Mouse (Mus musculus): Measurements from ENCODE around the gene Fgfrl1. TPM values are rescaled to one million over a fixed set of nuclear protein-coding genes. Genes with fewer than 3 reads are reported as not detected.
"Not testable (repeated sequence)": the region's sequence is repeated elsewhere in the genome, so short reads cannot be mapped to it uniquely, and the experiment has no call there.

The Fgfrl1 gene
- total RNA-seq, 2 experiments from 2014 or later = 21.9 to 23.3 TPM

DNA sequence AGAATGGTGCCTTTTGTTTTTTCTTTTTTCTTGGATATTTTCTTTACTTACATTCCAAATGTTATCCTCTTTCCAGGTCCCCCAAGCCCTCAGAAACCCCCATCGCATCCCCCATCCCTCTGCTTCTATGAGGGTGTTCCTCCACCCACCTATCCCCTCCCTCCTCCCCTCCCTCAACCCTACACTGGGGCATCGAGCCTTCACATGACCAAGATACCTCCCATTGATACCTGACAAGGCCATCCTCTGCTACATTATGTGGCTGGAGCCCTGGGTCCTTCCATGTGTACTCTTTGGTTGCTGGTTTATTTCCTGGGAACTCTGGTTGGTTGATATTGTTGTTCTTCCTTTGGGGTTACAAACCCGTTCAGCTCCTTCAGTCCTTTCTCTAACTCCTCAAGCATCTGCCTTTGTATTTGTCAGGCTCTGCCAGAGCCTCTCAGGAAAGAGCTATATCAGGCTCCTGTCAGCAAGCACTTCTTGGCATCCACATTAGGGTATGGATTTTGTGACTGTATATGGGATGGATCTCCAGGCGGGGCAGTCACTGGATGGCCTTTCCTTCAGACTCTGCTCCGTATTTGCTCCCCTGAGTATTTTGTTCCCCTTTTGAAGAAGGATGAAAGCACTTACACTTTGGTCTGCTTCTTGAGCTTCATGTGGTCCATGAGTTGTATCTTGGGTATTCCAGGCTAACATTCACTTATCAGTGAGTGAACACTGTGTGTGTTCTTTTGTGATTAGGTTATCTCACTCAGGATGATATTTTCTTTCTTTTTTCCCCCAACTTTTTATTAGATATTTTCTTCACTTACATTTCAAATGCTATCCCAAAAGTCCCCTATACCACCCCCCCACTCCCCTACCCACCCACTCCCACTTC, 58.4 kb downstream of the Fgfrl1 start:
- no peak for DNase-seq (ENCODE audit: low spot score in 2 of 2)

- DNase-seq (ENCODE audit: low spot score in 2 of 2) = not testable (repeated sequence)
Observed at GRCm38 (mm10) chr5:108751258-108751657, 59.1 kb downstream of the Fgfrl1 start.

Other genes starting within 250 kb of the Fgfrl1 start
- gene Mfsd7a, start 243.5 kb upstream of the Fgfrl1 start, total RNA-seq (2021) = 1 to 10 TPM; 1.2 to 1.6 TPM
- gene Pcgf3, start 231.2 kb upstream of the Fgfrl1 start, total RNA-seq (2021) = 10 to 100 TPM; 45.4 to 47.4 TPM
- gene Cplx1, start 142.4 kb upstream of the Fgfrl1 start, total RNA-seq (2021) = 100 to 1,000 TPM; 575 to 577 TPM
- gene Gak, start 62.6 kb upstream of the Fgfrl1 start, total RNA-seq (2021) = 10 to 100 TPM; 89.7 to 93.0 TPM
- 10 to 100 TPM; 38.5 to 41.3 TPM for gene Tmem175, start 62.6 kb upstream of the Fgfrl1 start, total RNA-seq (2021)
- gene Idua, start 32.1 kb upstream of the Fgfrl1 start, total RNA-seq (2021) = 10 to 100 TPM; 15.0 to 16.1 TPM
- 10 to 100 TPM; 45.4 to 46.9 TPM for gene Dgkq, start 22.7 kb upstream of the Fgfrl1 start, total RNA-seq (2021)
- gene Slc26a1, start 16.8 kb upstream of the Fgfrl1 start, total RNA-seq (2021) = 1 to 10 TPM in 1 of 2 experiments, under 1 TPM in 1; 0.96 to 1.4 TPM
- not detected for gene Rnf212, start 82.6 kb downstream of the Fgfrl1 start, total RNA-seq (2021)
- not detected for gene Tmed11, start 103.0 kb downstream of the Fgfrl1 start, total RNA-seq (2021)
- gene Vmn2r8, start 116.5 kb downstream of the Fgfrl1 start, total RNA-seq (2021) = not detected
- gene Vmn2r9, start 160.2 kb downstream of the Fgfrl1 start, total RNA-seq (2021) = not detected

Measured in layer of hippocampus, adult 18-20 months (tissue).